Mouse (Mus musculus) c-Kit-negative CD71-positive TER-119-positive erythroid progenitor cells, embryonic 14.5 days (primary cell): ENCODE results near the gene Shc2.

Source experiments
- DNase-seq: peaks from one replicate; pipeline ENCODE4 v3.0.0-alpha.2; 2013; ENCODE audit warnings: low read depth, low spot score

Gene Shc2

GRCm38 (mm10) chr10:79615860-79616259 lies 21.9 kb downstream of the Shc2 start:
- DNase-seq = no peak

GRCm38 (mm10) chr10:79614305-79614643 lies 23.4 kb downstream of the Shc2 start:
- DNase-seq = no peak

GRCm38 (mm10) chr10:79613578-79614304 lies 24.0 kb downstream of the Shc2 start, which contains the start of gene C2cd4c:
TSS of gene C2cd4c (minus strand) at chr10:79614025.
- no peak for DNase-seq

- DNase-seq = no peak
Observed at GRCm38 (mm10) chr10:79612192-79613135, 25.3 kb downstream of the Shc2 start.

GRCm38 (mm10) chr10:79611296-79611695 lies 26.4 kb downstream of the Shc2 start:
- DNase-seq = no peak

- no peak for DNase-seq
Observed at GRCm38 (mm10) chr10:79609276-79609675, 28.4 kb downstream of the Shc2 start.

GRCm38 (mm10) chr10:79607892-79608291 lies 29.8 kb downstream of the Shc2 start:
- DNase-seq = no peak

- DNase-seq = no peak
Observed at GRCm38 (mm10) chr10:79606537-79606936, 31.2 kb downstream of the Shc2 start.

GRCm38 (mm10) chr10:79597936-79598230 lies 39.8 kb downstream of the Shc2 start:
- no peak for DNase-seq

GRCm38 (mm10) chr10:79597051-79597935 lies 40.4 kb downstream of the Shc2 start:
- no peak for DNase-seq

GRCm38 (mm10) chr10:79595590-79595929 lies 42.2 kb downstream of the Shc2 start:
- DNase-seq = no peak

- DNase-seq = no peak
Observed at GRCm38 (mm10) chr10:79594872-79595589, 42.7 kb downstream of the Shc2 start.

- DNase-seq = no peak
Observed at GRCm38 (mm10) chr10:79594111-79594510, 43.6 kb downstream of the Shc2 start.

GRCm38 (mm10) chr10:79590702-79591101 lies 47.0 kb downstream of the Shc2 start:
- DNase-seq = no peak

- no peak for DNase-seq
Observed at GRCm38 (mm10) chr10:79587752-79588126, 50.0 kb downstream of the Shc2 start.

- DNase-seq = no peak
Observed at GRCm38 (mm10) chr10:79587061-79587751, 50.5 kb downstream of the Shc2 start, which contains the start of gene Theg. TSS of gene Theg (minus strand) at chr10:79587331.

- DNase-seq = no peak
Observed at GRCm38 (mm10) chr10:79586243-79586642, 51.5 kb downstream of the Shc2 start.

- no peak for DNase-seq
Observed at GRCm38 (mm10) chr10:79585723-79586122, 52.0 kb downstream of the Shc2 start.

- DNase-seq = no peak
Observed at GRCm38 (mm10) chr10:79585136-79585535, 52.6 kb downstream of the Shc2 start.

- DNase-seq = no peak
Observed at GRCm38 (mm10) chr10:79584426-79584825, 53.3 kb downstream of the Shc2 start.

- DNase-seq = no peak
Observed at GRCm38 (mm10) chr10:79584021-79584420, 53.7 kb downstream of the Shc2 start.
